Mouse (Mus musculus): ENCODE measurements around the gene Eipr1. TPM values are rescaled to one million over a fixed set of nuclear protein-coding genes. Genes with fewer than 3 reads are reported as not detected.
A peak's percentile ranks its signal among the peaks of the same experiment; 100 is the strongest.

Eipr1 gene
- polyA plus RNA-seq, 1 experiment from 2014 or later, result 21.6 TPM

GRCm38 (mm10) chr12:28841179-28841698 lies 89.6 kb downstream of the Eipr1 start:
- Histone ChIP-seq H3K4me3 (ENCODE audit: low read depth, low read length) (no peak overlapping the region), H3K9ac (replicated peaks; ENCODE audit: low read depth) (no peak overlapping the region), H3K9me3 (ENCODE audit: low read length) (no peaks in the 10 kb centered on the region), H3K4me2 (replicated peaks; ENCODE audit: low read depth, low read length) (no peak overlapping the region), H3K36me3 (ENCODE audit: insufficient read depth, low read length) (no peaks in the 10 kb centered on the region), H3K27ac (ENCODE audit: low read length) (no peak overlapping the region), H3K27me3 (replicated peaks; ENCODE audit: insufficient read depth, low read length) (no peaks in the 10 kb centered on the region), H3K4me1 (ENCODE audit: insufficient read depth, low read depth, low read length) (no peaks in the 10 kb centered on the region)
- no peak for ATAC-seq
- TF ChIP-seq CTCF (IDR thresholded peaks at IDR 0.05), result no peak
- no peak for TF ChIP-seq EP300 (IDR thresholded peaks at IDR 0.05)
- DNase-seq (ENCODE audit: low spot score), result no peak
- 66% methylated on average over 5 of the region's 5 CpGs for whole genome bisulfite sequencing

- no peaks in the 10 kb centered on the region for H3K27me3 ChIP-seq (replicated peaks; ENCODE audit: insufficient read depth, low read length)
- H3K27ac ChIP-seq (ENCODE audit: low read length), result no peak overlapping the region
- ATAC-seq (no peak), DNase-seq (ENCODE audit: low spot score) (no peak)
- no peaks in the 10 kb centered on the region for H3K9me3 ChIP-seq (ENCODE audit: low read length)
- no peaks in the 10 kb centered on the region for H3K4me1 ChIP-seq (ENCODE audit: insufficient read depth, low read depth, low read length)
- H3K36me3 ChIP-seq (ENCODE audit: insufficient read depth, low read length), result no peaks in the 10 kb centered on the region
- no peak overlapping the region for H3K9ac ChIP-seq (replicated peaks; ENCODE audit: low read depth)
- TF ChIP-seq EP300 (IDR thresholded peaks at IDR 0.05), result no peak
- no peak for TF ChIP-seq CTCF (IDR thresholded peaks at IDR 0.05)
- no peak overlapping the region for H3K4me3 ChIP-seq (ENCODE audit: low read depth, low read length)
- 86% methylated on average over 8 of the region's 8 CpGs for WGBS
- no peak overlapping the region for H3K4me2 ChIP-seq (replicated peaks; ENCODE audit: low read depth, low read length)
Observed at GRCm38 (mm10) chr12:28845811-28846210, 94.2 kb downstream of the Eipr1 start.

DNA sequence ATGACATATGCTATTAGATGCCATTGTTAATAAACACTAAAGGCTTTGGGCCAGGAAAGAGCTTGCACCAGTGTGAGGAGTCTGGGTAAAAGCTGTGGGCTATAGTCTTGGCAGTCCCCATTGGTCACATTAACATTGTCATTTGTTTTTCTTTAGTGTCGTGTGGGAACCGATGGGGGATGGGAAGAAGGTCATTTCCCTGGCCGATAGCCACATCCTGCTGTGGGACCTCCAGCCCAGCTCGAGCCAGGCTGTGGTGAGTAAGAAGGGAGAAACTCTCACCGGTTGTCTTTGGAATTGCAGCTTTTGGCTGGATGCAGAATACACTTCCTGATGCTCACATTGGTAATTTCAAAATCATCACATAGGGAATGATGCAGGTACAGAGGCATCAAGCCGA lies 95.8 kb downstream of the Eipr1 start:
- no peaks in the 10 kb centered on the region for H3K4me1 ChIP-seq (ENCODE audit: insufficient read depth, low read depth, low read length)
- no peak overlapping the region for H3K4me3 ChIP-seq (ENCODE audit: low read depth, low read length)
- DNase-seq (ENCODE audit: low spot score) (peak; percentile 15), ATAC-seq (peak; percentile 46)
- no peak overlapping the region for H3K4me2 ChIP-seq (replicated peaks; ENCODE audit: low read depth, low read length)
- no peaks in the 10 kb centered on the region for H3K9me3 ChIP-seq (ENCODE audit: low read length)
- H3K9ac ChIP-seq (replicated peaks; ENCODE audit: low read depth), result no peak overlapping the region
- no peak overlapping the region for H3K27ac ChIP-seq (ENCODE audit: low read length)
- H3K27me3 ChIP-seq (replicated peaks; ENCODE audit: insufficient read depth, low read length), result no peaks in the 10 kb centered on the region
- no peak for TF ChIP-seq CTCF (IDR thresholded peaks at IDR 0.05)
- no peak for TF ChIP-seq EP300 (IDR thresholded peaks at IDR 0.05)
- 56% methylated on average over 6 of the region's 6 CpGs for WGBS
- no peaks in the 10 kb centered on the region for H3K36me3 ChIP-seq (ENCODE audit: insufficient read depth, low read length)

- TF ChIP-seq EP300 (IDR thresholded peaks at IDR 0.05) (no peak), CTCF (IDR thresholded peaks at IDR 0.05) (no peak)
Observed at GRCm38 (mm10) chr12:28848726-28849612, 97.4 kb downstream of the Eipr1 start.

GRCm38 (mm10) chr12:28859495-28860263 lies 108.1 kb downstream of the Eipr1 start:
- H3K9ac ChIP-seq (replicated peaks; ENCODE audit: low read depth), result no peak overlapping the region
- H3K4me1 ChIP-seq (ENCODE audit: insufficient read depth, low read depth, low read length), result no peaks in the 10 kb centered on the region
- H3K36me3 ChIP-seq (ENCODE audit: insufficient read depth, low read length), result peaks cover 3% of the 10 kb centered on the region; the same call in 1 of the 2 replicates
- WGBS, result 78% methylated on average over 11 of the region's 11 CpGs
- DNase-seq (ENCODE audit: low spot score) (no peak), ATAC-seq (no peak)
- no peak overlapping the region for H3K4me3 ChIP-seq (ENCODE audit: low read depth, low read length)
- TF ChIP-seq CTCF (IDR thresholded peaks at IDR 0.05) (no peak), EP300 (IDR thresholded peaks at IDR 0.05) (no peak)
- H3K27ac ChIP-seq (ENCODE audit: low read length), result no peak overlapping the region
- H3K4me2 ChIP-seq (replicated peaks; ENCODE audit: low read depth, low read length), result no peak overlapping the region
- H3K27me3 ChIP-seq (replicated peaks; ENCODE audit: insufficient read depth, low read length), result no peaks in the 10 kb centered on the region
- no peaks in the 10 kb centered on the region for H3K9me3 ChIP-seq (ENCODE audit: low read length)

More at GRCm38 (mm10) chr12:28848726-28849612, 97.4 kb downstream of the Eipr1 start:
- DNase-seq (ENCODE audit: low spot score) (no peak), ATAC-seq (no peak)
- Histone ChIP-seq H3K4me1 (ENCODE audit: insufficient read depth, low read depth, low read length) (no peaks in the 10 kb centered on the region), H3K4me2 (replicated peaks; ENCODE audit: low read depth, low read length) (no peak overlapping the region), H3K4me3 (ENCODE audit: low read depth, low read length) (no peak overlapping the region), H3K9me3 (ENCODE audit: low read length) (no peaks in the 10 kb centered on the region), H3K27ac (ENCODE audit: low read length) (no peak overlapping the region), H3K36me3 (ENCODE audit: insufficient read depth, low read length) (no peaks in the 10 kb centered on the region), H3K27me3 (replicated peaks; ENCODE audit: insufficient read depth, low read length) (no peaks in the 10 kb centered on the region), H3K9ac (replicated peaks; ENCODE audit: low read depth) (no peak overlapping the region)
- 67% methylated on average over 18 of the region's 18 CpGs for WGBS

GRCm38 (mm10) chr12:28860264-28860560 lies 108.6 kb downstream of the Eipr1 start:
- DNase-seq (ENCODE audit: low spot score) (no peak), ATAC-seq (no peak)
- no peak overlapping the region for H3K4me3 ChIP-seq (ENCODE audit: low read depth, low read length)
- TF ChIP-seq CTCF (IDR thresholded peaks at IDR 0.05) (no peak), EP300 (IDR thresholded peaks at IDR 0.05) (no peak)
- peaks cover 4% of the 10 kb centered on the region; the same call in 1 of the 2 replicates for H3K36me3 ChIP-seq (ENCODE audit: insufficient read depth, low read length)
- no peak overlapping the region for H3K27ac ChIP-seq (ENCODE audit: low read length)
- no peaks in the 10 kb centered on the region for H3K27me3 ChIP-seq (replicated peaks; ENCODE audit: insufficient read depth, low read length)
- no peaks in the 10 kb centered on the region for H3K9me3 ChIP-seq (ENCODE audit: low read length)
- H3K9ac ChIP-seq (replicated peaks; ENCODE audit: low read depth), result no peak overlapping the region
- no peak overlapping the region for H3K4me2 ChIP-seq (replicated peaks; ENCODE audit: low read depth, low read length)
- H3K4me1 ChIP-seq (ENCODE audit: insufficient read depth, low read depth, low read length), result no peaks in the 10 kb centered on the region
- WGBS, result 55% methylated on average over 5 of the region's 5 CpGs

Data from lung, postnatal 0 days (tissue).